Mouse (Mus musculus) lung, postnatal 0 days (tissue): ENCODE results near the gene Scn4b.

ENCODE experiments used
- CTCF ChIP-seq: IDR thresholded peaks from 2 replicates; pipeline ENCODE4 v1.5.1; 2016; ENCODE audit warnings: antibody characterized with exemption, mild to moderate bottlenecking
- EP300 ChIP-seq: IDR thresholded peaks from 2 replicates; pipeline ENCODE4 v1.6.1; 2016; ENCODE audit warnings: antibody characterized with exemption, mild to moderate bottlenecking, control low read depth

GRCm38 (mm10) chr9:45095149-45095937 is 42.9 kb upstream of the Scn4b start:
- TF ChIP-seq CTCF (no peak), EP300 (no peak)
